Mouse (Mus musculus): ENCODE measurements around the gene Gtsf1l.
A peak's percentile ranks its signal among the peaks of the same experiment; 100 is the strongest.

The Gtsf1l gene

GRCm38 (mm10) chr2:163087728-163088127 is at the start of gene Gtsf1l:
Gtsf1l (minus strand) TSS chr2:163087855.
- DNase-seq = no peak

DNA sequence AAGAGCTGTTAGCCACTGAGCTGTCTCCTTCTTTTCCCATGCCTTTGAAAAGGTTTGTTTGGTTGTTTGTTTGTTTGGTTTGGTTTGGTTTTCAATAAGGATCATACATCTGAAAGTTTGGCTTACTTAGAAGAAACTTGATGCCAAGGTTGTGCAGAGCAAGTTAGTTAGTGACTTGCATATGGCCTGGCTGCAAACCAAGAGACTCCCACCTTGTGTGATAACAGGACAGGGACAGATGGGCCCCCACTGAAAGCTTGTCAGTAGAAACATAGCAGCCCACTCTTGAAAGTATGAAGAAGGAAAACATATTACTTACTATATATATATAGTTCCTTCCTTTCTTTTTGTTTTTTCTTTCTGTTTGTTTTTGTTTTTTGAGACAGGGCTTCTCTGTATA is 49.3 kb upstream of the Gtsf1l start:
- DNase-seq = no peak

GRCm38 (mm10) chr2:163135931-163136330 is 48.3 kb upstream of the Gtsf1l start:
- no peak for DNase-seq

GRCm38 (mm10) chr2:163132314-163132713 is 44.7 kb upstream of the Gtsf1l start:
- DNase-seq = no peak

GRCm38 (mm10) chr2:163130837-163131236 is 43.2 kb upstream of the Gtsf1l start:
- DNase-seq = no peak

GRCm38 (mm10) chr2:163123496-163123895 is 35.8 kb upstream of the Gtsf1l start:
- no peak for DNase-seq

GRCm38 (mm10) chr2:163122319-163122718 is 34.7 kb upstream of the Gtsf1l start:
- DNase-seq = no peak

DNA sequence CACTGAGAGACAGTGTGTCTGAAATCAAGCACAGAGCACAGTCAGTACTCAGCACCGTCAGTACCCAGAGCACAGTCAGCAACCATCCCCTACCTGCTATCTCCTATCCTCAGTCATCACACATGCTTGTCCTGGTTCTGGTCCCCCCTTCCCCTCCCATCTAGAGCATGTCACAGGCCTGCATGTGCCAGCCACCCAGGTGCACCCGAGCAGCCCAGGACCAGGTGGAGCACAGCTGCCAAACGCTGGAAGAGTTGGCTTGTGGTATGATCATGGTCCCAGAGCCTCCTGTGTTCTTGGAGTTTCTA is 33.7 kb upstream of the Gtsf1l start:
- DNase-seq = no peak

DNA sequence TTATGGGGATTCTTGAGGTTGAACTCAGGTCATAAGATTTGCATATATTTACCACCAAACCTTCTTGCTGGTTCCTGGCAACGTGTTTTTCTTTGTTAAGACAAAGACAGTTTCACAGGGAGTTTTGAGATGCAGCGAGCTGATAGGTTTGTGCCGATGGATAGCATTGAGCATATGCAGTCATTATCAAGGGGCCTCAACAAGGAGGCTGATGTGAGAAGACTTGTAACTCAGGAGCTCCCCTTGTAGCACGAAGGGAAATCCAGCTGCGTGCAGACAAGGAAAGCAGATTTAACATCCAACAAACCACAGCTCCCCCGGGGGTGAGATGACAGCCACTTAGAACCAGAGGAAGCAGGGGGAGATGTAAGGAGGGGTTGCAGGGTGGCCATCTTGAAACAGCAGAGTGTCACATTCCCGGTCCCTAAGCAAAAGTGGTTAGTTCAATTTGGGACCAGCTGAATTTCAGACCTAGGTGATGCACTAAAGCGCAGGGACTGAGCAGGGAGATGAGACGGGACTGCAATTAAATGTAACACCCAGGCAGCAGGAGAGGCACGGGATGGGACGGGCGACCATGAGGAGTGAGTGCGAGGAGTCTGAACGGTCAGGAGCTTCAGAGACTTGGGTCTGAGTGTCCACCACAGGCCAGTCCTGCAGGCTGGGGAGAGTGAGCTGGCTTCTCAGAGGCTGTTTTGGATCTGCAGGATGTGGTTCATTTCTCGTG is 33.1 kb upstream of the Gtsf1l start:
- DNase-seq = no peak

DNA sequence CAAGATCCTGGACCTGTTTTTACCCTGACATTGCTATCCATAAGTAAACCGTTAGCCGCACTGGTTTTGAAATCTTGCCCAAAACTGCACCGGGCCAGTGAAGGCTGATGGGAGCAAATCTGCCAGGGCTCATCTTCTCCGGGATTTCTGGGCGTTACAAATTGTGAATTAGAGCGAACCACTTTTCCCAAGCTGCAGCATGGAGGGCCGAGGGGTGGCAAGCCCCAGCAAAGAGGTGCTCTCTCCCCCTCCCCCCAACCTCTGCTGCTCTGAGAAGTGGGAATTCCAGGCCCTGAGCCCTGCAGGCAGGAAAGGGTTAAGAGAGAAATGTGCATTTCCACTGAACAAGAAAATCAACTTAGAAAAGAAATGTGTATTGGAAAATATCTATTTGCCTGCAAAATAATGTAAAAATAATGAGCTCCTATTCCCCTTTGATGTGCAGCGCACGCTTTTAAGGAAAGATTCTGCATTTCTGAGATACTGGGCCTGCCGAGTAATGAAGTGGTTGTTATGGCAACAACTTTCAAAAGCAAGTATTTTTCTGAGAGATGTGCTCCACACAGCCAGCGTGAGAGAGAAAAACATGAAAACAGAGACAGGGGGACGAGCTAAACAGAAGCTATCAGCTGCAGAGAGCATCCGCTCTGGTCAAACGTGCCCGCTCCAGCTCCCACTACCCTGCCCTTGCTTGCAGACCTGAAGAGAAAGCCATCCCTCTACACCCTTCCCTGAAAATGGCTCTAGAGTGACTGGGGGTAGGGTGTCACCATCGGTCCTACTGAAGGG is 24.0 kb upstream of the Gtsf1l start:
- DNase-seq = no peak

DNA sequence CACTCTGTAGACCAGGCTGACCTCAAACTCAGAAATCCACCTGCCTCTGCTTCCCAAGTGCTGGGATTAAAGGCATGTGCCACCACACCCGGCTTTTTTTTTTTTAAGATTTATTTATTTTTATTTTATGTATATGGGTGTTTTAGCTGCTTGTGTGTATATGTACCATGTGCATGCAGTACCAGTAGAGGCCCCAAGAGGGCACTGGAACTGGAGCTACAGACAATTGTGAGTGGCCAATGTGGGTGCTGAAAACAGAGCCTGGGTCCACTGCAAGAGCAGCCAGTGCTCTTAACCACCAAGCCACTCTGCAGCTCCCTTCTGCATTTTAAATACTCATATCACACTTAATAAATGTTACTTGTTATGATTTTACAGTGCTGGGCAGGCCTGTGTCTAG is 23.1 kb upstream of the Gtsf1l start:
- DNase-seq = no peak

DNA sequence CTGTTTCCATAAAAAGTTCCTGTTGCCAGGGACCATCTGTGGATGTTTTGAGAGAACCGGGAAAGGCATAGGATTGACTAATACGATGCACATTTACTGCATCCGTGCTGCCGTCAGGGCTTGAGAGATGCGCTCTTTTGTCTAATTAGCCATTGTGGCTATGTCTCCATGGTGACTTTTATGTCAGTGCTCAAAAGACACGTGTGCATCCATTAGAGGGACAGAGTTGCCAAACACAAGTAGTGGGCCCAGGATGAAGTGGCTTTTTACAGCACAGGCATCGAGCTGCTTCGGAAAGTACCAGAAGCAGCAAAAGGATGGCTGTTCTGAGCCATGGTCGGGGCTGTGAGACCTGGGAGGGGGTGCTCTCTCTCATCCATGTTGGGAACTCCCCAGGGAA is 20.7 kb upstream of the Gtsf1l start:
- no peak for DNase-seq

DNA sequence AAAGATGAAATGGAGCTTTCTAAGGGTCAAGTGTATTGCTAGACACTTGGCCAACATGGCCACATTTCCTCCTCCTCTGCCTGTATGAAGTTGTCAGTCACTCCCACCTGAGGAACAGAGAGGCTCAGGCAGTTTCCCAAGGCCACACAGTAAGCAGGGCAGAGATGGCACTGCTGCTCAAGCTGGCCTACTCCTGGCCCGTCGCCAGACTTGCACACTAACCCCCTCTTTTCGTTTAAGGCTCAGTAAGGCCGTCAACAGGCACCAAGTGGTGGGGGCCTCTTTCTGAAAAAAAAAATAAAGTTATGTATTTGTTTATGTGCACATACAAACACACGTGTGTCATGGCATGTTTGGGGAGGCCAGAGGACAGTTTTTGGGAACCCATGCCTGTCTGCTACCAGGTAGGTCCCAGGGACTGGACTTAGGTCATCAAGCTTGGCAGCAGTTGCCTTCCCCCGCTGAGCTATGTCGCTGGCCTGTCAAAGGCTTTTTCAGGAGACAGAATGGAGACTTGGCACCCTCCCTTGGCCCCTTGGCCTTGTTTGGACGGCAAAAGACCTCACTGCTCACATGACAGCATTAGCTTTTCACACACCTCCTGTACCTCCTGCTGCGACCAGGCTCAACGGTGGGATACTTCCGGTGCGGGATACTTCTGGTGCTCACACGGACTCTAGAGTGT is 16.6 kb upstream of the Gtsf1l start:
- no peak for DNase-seq

DNA sequence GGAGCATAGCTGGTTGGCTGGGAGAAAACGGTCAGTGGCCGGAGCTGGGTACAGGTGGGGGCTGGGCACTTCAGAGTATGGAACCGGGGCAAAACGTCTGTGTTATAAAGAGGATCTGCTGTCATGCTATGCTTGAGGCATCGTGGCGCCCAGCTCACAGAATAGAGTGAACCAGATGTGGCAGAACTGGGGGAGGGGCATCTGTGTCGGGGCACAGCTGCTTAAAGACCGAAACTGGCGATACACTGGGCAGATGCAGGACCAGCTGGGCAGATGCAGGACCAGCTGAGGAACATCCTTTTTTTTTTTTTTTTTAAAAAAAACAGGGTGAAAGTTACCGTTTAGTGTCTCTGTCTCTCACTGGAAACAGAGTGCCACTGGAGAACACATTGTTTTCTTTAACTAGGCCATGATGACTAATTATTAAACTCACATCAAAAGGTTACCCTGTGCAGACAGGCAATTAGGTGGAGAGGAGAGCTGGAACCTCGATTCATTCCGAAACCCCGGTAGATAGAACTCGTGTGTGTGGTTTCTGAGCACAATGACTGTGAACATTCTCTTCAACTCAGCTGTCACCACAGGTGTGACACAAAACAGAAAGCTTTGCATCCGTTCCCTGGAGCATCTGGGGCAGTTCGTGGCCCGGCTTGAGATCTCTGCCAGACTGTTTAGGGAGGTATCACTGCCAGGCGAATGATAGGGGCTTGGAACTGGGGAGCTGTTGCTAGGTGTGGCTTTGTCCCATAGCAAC is 15.4 kb upstream of the Gtsf1l start:
- no peak for DNase-seq

GRCm38 (mm10) chr2:163102216-163102615 is 14.6 kb upstream of the Gtsf1l start:
- DNase-seq = no peak

DNA sequence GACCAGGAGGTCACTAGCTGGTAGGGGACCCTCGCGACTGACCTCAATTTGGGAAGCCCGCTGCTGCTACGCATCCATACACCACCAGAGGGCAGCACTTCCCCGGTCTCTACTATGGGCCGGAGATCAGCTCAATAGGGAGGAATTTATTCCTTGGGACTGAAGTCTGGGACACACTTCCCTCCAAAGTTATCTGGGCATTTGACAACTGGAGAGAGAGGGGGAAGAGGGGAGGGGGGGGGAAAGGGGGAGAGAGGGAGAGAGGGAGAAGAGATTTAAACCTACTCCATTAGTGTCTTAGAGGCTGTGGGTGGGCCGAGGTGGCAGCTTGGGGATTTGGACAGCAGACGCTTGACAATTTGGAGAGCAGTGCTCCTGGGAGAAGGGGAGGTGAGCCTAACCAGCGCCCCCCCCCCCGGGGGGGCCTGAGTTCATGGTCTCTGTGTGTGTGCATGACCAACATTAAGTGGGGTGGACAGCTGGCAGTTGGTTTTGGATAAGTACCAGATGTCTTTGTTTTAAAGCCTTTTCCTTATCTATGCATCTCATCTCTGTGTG is 14.1 kb upstream of the Gtsf1l start:
- peak; percentile 43 to 54 for DNase-seq

GRCm38 (mm10) chr2:163100551-163100950 is 12.9 kb upstream of the Gtsf1l start:
- DNase-seq = no peak

DNA sequence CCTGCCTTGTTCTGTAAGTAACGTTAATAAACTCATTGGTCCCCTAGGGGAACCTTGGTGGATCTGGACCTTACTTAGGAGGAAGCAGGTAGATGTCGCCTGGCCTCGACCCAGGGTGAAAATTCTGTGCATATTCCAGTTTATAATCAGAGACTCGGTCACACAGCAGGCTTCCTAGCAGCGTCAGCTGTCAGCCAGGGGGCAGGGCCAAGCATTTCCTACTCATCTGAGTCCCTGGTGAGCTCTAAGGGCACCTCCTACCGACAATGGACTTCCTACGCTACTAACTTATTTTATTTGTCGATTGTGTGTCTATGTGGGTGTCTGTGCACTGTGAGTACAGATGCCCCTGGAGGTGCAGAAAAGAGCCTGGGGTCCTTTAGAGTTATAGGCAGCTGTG is 12.3 kb upstream of the Gtsf1l start:
- no peak for DNase-seq

DNA sequence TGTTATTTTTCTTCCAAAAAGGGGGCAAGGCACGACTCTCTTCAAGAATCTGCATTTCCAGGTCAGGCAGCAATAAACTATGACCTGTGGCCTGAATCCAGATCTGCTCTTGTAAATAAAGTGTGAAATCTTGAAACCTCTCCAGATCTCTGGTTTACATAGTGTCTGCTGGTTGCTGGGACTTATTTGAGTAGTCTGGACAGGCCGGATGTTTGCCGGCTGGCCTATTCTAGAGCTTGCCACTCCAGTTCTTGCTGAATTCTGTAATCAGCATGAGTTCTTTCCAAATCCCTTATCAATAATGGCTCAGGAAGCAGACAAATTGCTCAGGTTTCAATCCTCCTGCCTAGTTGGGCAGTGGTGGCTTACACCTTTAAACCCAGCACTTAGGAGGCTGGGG is 8.1 kb upstream of the Gtsf1l start:
- DNase-seq = no peak

DNA sequence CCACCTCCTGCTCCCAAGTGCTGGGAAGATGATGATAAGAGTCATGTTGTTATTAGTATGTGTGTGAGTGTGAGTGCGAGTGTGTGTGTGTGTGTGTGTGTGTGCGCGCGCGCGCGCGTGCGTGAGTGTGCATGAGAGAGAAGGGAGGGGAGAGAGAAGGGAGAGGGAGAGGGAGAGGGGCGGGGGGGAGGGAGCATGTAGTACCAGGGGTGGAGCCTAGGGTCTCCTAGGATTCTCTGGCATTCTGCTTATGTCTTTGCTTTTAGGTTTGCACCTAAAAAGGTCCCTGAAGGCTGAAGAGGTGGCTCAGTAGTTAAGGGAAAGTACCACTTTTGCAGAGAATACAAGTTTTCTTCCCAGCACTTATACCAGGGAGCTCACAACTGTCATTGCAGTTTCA is 7.3 kb upstream of the Gtsf1l start:
- no peak for DNase-seq

DNA sequence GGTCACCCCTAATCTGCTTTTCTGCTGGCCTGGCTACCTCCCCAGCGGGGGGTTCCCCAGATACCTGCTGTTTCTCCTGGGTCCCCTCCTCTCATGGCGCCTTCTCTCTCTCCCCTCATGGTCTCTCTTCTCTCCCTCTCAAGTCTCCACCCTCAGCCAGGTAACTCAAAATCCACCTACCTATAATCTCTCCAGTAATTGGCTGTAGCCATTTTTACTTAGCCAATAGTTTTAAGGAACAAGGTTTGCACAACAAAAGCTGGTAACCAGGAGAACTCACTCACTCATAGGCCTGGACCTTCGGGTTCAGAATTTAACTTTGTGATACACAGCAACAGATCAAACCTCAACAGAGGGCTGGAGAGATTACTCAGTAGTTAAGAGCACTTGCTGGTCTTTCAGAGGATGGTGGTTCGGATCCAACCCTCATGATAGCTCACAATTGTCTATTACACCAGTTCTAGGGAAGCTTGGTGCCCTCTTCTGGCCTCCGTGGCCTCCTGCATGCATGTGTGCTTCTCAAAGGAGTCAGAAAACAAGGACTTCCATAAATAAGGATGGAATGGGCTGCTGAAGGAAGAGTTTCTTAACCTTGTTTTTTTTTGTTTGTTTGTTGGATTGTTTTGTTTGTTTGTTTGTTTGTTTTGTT is 1.9 kb upstream of the Gtsf1l start:
- DNase-seq = peak; percentile 16 to 24

- DNase-seq = no peak
Observed at GRCm38 (mm10) chr2:163086561-163086960, 1.1 kb downstream of the Gtsf1l start.
